Mouse (Mus musculus) retina, postnatal 1 day (tissue): Measurements from ENCODE around the gene Tmem52.
"Not testable (repeated sequence)": the region's sequence is repeated elsewhere in the genome, so short reads cannot be mapped to it uniquely, and the experiment has no call there.

ENCODE experiments used
- DNase-seq: peaks from one replicate; pipeline ENCODE4 v3.0.0-alpha.2; 2012

Gene Tmem52

DNA sequence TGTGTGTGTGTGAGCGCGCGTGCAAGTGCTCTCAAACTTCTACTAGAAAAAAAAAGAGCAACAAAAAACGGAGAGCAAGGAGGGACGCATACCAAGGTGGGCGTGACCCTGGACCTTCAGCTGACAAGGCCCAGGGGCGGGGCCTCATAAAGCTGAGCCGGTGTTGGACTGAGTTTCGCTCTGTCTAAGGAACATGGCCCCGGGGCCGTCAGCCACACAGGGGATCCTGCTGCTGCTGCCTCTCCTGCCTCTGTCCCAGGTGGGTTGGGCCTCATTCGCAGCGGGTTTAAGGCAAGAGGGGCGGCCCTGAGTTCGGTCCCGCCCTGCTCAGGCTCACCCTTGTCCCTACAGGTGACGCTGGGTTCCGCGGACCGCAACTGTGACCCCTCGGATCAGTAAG, at the start of gene Tmem52:
Tmem52 (plus strand) TSS at position 163 of the 400 bp plus-strand sequence.
- DNase-seq: peak; percentile 54

DNA sequence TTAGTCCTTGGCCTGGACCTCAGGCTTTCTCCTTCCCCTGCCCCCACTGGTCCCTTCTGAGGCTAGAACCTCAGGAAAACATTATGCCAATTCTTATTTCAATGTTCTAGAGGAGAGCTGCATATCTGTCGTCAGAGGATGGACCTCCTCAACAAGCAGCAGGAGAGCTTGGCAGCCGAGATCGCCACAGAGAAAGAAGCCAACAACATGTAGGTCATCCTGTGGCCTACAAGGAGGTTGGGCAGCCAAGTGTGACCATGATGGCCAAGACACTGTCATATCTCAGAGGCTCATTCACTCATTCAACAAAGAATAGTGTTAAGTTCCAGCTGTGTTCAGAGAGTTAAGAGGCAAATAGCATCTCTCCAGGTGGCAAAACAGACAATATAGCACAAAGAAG, 48.8 kb upstream of the Tmem52 start:
- no peak for DNase-seq

DNA sequence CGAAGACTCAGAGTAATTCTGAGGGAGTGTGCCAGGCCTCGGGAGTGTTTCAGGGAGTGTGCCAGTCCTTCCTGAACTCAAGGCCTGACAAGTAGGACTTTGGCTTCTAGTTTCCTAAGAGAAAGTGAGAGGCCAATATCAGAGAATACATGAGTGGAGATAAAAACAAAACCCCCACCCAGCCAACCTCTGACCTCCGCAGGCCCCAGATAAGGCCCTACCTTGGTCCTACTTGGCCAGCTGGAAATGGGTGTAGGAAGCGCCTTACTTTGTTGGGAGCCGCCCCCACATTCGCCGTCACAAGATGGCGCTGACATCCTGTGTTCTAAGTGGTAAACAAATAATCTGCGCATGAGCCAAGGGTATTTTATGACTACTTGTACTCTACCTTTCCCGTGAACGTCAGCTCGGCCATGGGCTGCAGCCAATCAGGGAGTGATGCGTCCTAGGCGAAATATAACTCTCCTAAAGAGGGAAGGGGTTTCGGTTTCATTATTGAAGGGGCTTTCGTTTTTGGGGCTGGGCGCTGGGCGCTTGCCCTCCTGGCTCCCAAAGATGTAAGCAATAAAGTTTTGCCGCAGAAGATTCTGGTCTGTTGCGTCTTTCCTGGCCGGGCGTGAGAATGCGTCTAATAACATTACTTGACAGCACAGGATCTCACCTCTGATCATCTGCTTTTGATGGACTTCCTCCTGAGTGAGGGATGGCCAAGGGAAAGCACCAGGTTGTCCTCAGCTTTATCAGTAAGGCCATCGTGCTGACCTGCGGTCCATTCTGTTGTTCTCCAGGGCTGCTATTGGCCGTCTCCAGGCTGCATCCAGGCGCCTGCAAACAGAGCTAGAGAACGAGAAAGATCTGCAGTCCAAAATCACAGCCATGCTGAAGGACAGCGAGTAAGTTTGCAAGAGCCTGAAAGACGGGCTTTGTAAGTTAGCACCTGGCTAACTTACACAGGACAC, 47.2 kb upstream of the Tmem52 start:
- not testable (repeated sequence) for DNase-seq

DNA sequence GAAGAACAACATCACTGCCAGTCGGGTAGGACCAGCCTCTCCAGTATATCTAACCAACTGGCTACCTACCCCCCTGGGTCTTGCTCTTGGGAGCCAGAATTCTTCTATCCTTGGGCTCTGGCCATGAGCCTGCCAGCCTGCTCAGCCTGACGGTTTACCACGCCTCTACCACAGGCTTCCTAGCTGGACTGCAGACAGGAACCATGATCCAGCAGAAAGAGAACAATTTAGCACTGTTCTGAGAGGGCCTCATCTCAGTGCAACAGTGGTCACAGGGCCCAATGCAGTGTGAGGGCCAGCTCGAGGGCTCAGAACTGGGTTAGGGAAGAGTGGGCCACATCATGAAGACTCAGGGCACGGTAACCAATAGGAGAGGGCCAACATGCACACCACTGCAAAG, 44.9 kb upstream of the Tmem52 start:
- no peak for DNase-seq

DNA sequence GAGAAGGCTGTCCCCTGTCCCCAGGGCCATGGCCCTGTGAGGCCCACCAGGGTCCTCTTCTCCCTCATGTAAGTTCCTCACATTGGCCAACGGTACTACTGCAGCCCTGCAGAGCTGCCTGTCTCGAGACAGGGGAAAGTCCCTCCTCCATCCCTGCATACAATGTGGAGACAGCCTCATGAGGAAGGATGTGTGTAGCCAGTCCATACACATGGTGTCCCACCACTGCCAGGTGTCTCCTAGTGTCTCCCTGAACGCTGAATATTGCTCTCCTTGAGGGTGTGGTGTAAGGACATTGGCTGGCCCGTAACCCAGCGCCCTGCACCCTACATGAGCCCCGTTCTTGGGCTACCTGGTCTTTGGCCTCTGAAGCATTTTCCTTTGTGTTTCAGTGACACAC, 42.6 kb upstream of the Tmem52 start:
- no peak for DNase-seq

DNA sequence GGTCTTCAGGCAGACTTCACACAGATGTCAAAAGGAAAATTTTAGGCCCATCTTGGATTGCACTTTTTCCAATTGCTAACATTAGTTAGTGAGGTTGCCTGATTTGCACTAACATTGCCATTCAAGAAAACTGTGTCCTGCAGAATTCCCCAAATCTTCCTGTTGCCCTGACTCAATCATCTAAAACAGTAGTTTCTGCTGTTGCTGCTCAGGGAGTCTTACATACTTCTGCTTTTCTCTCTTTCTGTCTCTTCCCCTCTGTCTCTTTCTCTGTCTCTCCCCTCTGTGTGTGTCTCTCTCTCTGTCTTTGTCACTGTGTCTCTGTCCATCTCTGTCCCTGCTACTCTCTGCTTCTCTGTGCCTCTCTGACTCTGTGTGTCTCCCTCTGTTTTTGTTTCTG, 40.5 kb upstream of the Tmem52 start:
- no peak for DNase-seq

DNA sequence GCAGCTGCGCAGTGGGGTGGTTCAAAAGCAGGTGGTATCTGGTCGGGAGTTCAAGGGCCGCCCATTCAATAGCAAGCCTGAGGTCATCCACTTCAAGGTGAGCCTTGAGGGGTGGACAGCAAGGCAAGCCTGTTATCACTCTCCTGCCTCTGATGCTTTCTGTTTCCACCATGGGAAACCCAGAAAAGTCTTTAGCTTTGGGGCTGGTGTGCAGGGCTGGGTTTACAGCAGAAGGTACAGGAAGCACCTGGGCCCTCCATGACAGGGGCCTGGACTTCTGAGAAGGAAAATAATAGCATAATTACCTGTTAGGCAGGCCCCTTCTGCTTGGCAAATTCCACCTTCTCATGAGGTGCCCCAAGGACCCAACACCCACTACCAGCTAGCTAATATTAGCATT, 39.7 kb upstream of the Tmem52 start:
- DNase-seq: no peak

DNA sequence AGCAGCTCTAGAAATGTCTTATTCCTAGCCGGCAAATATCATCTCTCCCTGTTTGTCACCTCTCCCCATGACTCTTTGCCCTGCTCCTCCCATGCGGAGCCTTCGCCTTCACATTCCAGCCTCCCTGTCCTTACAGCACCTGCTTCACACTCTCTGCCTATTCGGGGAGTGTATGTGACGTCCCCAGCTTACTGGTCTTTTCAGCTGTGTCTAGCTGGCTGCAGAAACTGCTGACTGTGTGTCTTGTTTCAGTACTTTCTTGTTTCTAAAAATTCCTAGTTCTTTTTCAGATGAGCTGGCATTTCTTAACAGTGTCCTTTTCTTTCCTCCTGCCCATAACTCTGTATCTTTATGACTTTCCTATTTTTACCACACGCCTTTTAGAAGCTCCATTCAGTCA, 36.6 kb upstream of the Tmem52 start:
- DNase-seq: no peak

- DNase-seq: no peak
Observed at GRCm38 (mm10) chr4:155433993-155434392, 34.9 kb upstream of the Tmem52 start.

DNA sequence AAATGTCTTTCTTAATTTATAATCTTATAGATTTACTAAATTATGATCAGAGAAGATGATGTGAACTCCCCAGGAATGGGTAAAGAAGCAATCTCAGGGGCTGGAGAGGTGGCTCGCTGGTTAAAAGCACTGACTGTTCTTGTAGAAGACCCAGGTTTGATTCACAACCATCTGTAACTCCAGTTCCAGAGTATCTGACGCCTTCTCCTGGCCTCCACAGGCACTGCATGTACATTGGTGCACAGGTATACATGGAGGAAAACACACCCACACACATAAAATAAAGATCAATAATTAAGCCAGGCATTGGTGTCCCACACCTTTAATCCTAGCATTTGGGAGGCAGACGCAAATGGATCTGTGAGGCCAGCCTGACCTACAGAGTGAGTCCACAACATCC, 26.1 kb upstream of the Tmem52 start:
- DNase-seq: no peak

GRCm38 (mm10) chr4:155451597-155451996, 17.3 kb upstream of the Tmem52 start:
- peak; percentile 36 for DNase-seq

GRCm38 (mm10) chr4:155458575-155458974, 10.3 kb upstream of the Tmem52 start:
- DNase-seq: no peak

DNA sequence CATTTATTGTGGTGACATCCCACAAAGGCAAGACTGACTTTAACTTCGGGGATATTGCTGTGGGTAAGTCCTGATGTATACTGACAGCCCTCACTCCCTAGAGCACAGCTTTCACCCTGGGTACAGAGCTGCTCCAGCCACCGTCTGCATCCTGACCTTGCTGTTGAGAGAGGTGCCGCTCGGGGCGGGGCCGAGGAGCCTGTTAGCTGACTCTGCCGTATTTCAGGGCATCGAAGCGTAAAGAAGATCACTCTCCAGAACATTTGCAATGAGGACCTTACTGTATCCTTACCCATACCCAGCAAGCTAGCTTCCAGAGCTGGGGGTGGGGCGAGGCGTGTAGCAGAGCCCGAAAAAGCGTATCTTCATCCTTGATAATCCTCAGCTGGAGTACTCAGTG, 5.9 kb upstream of the Tmem52 start:
- DNase-seq: no peak

DNA sequence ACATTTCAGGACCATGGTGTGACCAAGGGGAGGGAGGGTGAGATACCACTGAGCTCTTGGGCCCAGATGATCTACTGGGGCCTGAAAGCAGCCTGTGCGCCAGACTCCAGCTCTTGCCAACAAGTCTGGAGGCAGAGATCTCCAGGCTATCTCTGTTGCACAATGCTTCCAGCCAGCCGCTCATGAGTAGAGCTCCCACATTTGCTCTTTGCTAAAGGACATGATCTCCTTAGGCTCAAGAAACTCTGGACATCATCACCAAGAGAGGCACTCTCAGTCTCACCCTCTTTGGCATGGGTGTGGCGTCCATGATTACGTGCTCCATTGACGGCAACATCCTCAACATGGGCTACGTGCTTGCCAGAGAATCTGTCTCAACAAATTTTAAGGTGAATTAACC, 5.3 kb upstream of the Tmem52 start:
- no peak for DNase-seq

GRCm38 (mm10) chr4:155464061-155464460, 4.9 kb upstream of the Tmem52 start:
- DNase-seq: no peak

DNA sequence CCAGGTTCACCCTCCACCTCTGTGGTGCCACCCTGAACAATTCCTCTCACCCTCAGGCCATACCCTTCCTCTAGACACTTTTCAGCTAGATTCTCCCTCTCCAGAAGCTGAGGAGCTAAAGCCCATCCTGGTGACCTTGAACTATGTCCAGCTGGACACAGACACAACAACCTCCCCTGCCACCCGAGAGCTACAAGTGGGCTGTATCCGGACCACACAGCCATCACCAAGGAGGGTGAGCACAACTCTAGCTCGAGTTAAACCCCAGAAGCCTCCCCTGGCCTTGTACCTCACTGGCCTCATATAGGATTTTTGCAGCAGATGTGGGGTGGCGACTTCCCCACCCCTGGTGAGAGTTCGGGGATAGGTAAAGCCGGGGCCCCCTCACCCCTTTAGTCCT, 3.3 kb upstream of the Tmem52 start:
- no peak for DNase-seq

GRCm38 (mm10) chr4:155466080-155466479, 2.8 kb upstream of the Tmem52 start:
- no peak for DNase-seq

DNA sequence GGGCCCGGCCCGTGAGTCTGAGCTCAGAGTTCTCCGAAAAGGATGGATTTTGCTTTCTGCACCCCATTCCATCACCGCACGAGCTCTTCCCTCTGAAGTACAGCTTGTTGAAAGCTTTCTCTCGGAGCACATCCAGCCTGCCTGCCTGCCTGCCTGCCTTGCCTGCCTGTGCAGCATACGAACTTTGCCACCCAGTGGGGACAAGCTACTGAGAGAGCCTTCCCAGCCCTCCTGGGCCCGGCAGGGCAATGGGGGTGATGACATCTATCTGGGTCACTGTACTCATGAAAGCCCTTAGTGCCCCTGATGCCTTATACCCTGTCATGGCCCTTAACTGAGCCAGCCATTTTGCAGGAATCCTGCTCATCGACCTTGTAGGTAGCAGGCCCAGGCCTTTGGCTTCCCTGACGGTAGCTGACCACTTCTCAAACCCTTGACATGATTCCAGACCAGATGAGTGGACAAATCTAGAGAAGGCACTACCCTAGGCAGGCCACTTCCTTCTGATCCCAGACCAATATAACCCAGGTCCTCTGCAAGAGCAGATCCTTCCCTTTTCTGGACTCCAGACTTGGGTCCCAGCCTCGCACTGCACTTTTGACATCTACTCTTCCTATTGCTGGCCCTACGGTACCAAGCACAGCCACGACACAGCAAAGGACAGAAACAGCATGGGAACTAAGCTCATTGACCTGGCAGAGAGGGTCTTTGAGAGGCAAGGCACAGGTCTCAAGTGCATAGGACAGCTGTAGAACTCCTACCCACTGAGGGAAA, 1.5 kb upstream of the Tmem52 start:
- no peak for DNase-seq

DNA sequence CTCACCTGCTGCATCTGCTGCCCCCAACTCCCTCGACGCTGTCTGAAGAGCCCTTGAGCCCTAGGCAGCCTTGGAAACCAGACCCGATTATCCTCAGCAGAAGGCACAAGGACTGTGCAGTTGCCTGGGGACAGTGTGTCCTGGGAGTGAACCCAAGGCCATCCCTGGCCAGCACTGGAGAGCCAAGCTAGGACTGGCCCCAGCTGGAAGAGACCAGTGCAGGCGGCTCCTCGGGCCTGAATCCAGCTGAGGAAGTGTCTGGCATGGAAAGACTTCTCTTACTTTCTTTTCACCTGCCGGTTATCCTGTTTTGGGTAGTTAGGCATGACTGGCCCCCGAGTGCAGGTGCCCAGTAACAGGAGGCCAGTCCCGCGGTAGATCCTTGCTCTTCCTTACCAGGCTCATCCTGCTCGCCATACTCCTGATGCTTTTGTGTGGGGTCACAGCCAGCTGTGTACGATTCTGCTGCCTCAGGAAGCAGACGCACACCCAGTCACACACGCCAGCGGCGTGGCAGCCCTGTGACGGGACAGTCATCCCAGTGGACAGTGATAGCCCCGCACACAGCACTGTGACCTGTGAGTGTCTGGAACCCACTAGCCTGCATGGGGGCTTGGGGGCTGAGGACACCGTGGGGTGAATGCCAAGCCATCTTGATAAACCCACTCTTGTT, 812 bp downstream of the Tmem52 start:
- DNase-seq: no peak

DNA sequence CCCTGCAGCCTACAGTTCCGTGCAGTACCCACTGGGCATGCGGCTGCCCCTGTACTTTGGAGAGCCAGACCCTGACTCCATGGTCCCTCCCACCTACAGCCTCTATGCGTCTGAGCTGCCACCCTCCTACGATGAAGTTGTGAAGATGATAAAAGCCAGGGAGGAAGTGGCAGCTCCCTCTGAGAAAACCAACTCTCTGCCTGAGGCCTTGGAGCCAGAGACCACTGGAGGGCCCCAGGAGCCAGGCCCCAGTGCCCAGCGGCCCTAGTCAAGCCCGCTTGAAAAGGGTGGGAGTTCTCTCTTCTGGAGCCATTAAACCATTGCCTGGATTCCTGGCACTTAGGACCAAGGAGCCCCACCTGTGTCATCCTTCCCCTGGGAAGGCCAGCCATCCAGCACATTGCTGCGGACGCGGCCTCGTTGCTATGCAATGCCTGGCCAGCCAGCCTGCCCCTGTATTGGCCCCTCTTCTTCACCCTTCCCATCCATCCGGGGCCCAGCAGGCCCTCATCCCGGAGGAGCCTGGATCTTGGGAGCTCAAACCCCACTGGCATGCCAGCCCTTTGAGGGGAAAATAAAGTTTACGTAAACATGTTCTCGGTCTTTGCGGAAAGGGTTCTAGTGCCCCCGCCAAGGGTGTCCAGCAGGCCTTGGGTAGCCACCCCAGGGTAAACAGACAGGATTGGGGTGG, 1.5 kb downstream of the Tmem52 start:
- DNase-seq: no peak

- DNase-seq: no peak
Observed at GRCm38 (mm10) chr4:155470997-155471396, 2.1 kb downstream of the Tmem52 start.

DNA sequence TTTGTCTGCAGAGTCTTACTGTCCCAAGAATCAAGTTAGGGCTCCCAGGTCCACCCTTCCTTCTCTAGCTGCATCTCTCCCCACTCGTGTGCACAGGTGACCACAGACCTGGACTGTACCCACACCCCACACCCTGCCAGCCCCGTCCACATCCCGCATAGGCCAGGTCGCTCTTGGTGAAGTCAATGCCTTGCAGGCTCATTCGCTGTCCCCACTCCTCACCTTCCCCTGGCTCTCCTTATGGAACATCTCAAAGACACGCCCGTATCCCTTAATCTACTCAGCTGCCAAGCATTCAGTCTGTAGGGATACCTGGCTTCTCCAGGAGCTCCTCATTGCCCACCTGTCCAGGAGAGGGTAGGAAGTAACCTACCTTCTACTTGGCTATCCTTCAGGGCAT, 2.5 kb downstream of the Tmem52 start:
- no peak for DNase-seq
